Mouse (Mus musculus) stomach, embryonic 16.5 days (tissue): ENCODE results near the gene Vstm5. TPM values are rescaled to one million over a fixed set of nuclear protein-coding genes. Genes with fewer than 3 reads are reported as not detected.

ENCODE experiments used
- ATAC-seq: fragments of 200-750 bp; cut with Nextera tagmentation; 2 replicates; pipeline ENCODE4 v1.8.0; 2017; ENCODE audit warnings: moderate number of reproducible peaks, moderate TSS enrichment; ENCODE audit not compliant: insufficient read depth, low FRiP score
- H3K27ac ChIP-seq: fragments of 300-500 bp; sonication (generic); 2 replicates; pipeline ENCODE4 v1.5.1; 2014; ENCODE audit warnings: low read length
- H3K27me3 ChIP-seq: fragments of 300-500 bp; sonication (generic); 2 replicates; pipeline ENCODE4 v1.6.1; 2014; ENCODE audit warnings: low read length, control low read depth, mixed read lengths; ENCODE audit not compliant: control insufficient read depth, insufficient read depth
- H3K36me3 ChIP-seq: fragments of 300-500 bp; sonication (generic); 2 replicates; pipeline ENCODE4 v1.6.1; 2014; ENCODE audit warnings: low read length; ENCODE audit not compliant: control insufficient read depth, insufficient read depth
- H3K4me1 ChIP-seq: fragments of 300-500 bp; sonication (generic); 2 replicates; pipeline ENCODE4 v1.6.1; 2014; ENCODE audit warnings: low read length, control low read depth, mixed read lengths; ENCODE audit not compliant: control insufficient read depth, insufficient read depth
- H3K4me2 ChIP-seq: fragments of 300-500 bp; sonication (generic); 2 replicates; pipeline ENCODE4 v1.6.1; 2014; ENCODE audit warnings: low read depth, low read length, mixed read lengths
- H3K4me3 ChIP-seq: fragments of 300-500 bp; sonication (generic); replicated peaks from 2 replicates; pipeline ENCODE4 v1.5.1; 2014; ENCODE audit warnings: mild to moderate bottlenecking, low read length
- H3K9ac ChIP-seq: fragments of 300-500 bp; sonication (generic); 2 replicates; pipeline ENCODE4 v1.6.1; 2014; ENCODE audit warnings: low read length
- H3K9me3 ChIP-seq: fragments of 300-500 bp; sonication (generic); replicated peaks from 2 replicates; pipeline ENCODE4 v1.6.1; 2016; ENCODE audit warnings: low read length, control low read depth; ENCODE audit not compliant: control insufficient read depth
- WGBS: fragments of 180-500 bp; shearing (Covaris S2); extraction: QIAGEN DNeasy Blood & Tissue Kit; methylation state at CpG from one replicate; pipeline ENCODE4 v1.1.7; 2014; 5-methylcytosine and 5-hydroxymethylcytosine counted together
- polyA plus RNA-seq: library from polyadenylated mRNA; unstranded; fragments of >200 nt; fragmentation: Nextera tagmentation; extraction: Ambion mirVana; gene quantifications from 2 replicates; pipeline ENCODE4 v1.2.1, GENCODE M21; 2015

Vstm5 gene
- polyA plus RNA-seq, 1 experiment from 2014 or later: 7.4 TPM

DNA sequence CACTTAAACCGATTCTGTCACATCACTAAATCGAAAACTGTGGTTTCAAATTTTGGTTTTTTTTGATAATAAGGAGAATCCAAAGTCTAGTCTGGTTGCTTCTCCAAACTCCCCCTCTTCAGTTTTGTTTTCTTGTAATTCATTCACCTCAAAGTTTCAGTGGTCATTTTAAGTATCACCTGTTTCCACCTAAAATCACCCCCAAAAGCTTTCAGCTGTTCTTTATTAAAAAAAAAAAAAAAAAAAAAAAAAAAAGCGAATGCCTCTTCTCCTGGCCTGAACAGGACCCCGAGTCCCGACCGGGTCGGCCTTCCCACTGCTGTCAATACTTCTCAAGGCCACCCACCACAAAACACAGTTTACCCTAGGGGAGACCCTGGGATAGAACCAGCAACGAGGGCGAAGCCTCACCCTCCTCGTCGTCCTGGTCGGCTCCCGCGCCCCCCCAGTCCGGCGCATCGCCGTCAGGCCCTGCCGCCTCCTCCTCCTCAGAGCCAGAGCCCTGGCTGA is 40.3 kb downstream of the Vstm5 start:
- 9% methylated on average over 19 of the region's 19 CpGs for WGBS
- H3K27ac ChIP-seq: peak overlapping the region; percentile 93
- no peak for ATAC-seq

DNA sequence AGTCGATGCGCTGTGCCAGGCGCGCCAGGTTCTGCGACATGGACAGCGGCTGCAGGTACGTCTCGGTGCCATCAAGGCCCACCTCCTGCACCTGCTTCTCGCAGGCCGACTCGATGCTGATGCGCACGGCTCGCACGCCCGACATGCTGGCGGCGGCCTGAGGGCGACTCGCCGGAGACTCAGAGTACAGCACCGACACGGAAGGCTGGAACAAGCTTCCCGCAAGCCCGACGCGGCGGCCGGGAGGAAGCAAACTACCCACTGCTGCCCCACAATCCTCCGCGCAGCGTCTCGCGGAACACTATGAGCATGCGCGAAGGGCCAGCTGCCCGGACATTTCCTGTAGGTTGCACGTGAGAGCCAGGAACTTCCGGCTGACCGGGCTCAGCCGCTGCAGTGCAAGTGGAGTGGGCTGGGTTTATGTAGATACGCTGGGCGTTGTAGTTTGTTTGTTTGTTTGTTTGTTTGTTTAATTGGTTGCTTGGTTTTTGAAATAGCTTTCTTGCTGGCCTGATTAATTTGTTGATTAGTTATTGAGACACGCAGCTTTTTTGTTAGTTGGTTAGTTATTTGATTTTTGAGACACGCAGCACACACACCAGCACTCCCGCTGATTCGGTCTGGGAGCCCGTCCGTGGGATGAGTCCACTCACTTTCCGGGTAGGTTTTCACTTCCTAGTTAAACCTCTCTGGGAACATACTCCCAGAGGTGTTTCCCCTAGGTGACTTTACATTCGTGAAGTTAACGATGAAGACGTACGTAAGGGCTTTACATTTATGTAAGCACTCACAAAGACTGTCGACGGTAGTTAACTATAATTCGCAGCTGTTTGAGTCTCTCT is 41.0 kb downstream of the Vstm5 start, which contains the start of gene Med17:
Gene Med17, minus strand, starts transcription at position 283 of the 842 bp plus-strand sequence.
- Histone ChIP-seq H3K4me2 (peak within 1 kb of the TSS; percentile 65), H3K27me3 (no peaks in the 10 kb centered on the region), H3K4me1 (peaks cover 11% of the 10 kb centered on the region), H3K9ac (peak within 1 kb of the TSS; percentile 98), H3K27ac (peak within 1 kb of the TSS; percentile 93), H3K9me3 (no peaks in the 10 kb centered on the region), H3K4me3 (peak within 1 kb of the TSS; percentile 97), H3K36me3 (0 out of 2 replicates have a peak, but pooled peaks cover 5% of the 10 kb centered on the region)
- ATAC-seq: peak; percentile 95
- 1% methylated on average over 57 of the region's 57 CpGs for WGBS

More for the DNA sequence above, 40.3 kb downstream of the Vstm5 start:
- H3K36me3 ChIP-seq: 0 out of 2 replicates have a peak, but pooled peaks cover 7% of the 10 kb centered on the region
- H3K9me3 ChIP-seq: no peaks in the 10 kb centered on the region
- peaks cover 11% of the 10 kb centered on the region for H3K4me1 ChIP-seq
- peak overlapping the region; percentile 65 for H3K4me2 ChIP-seq
- H3K9ac ChIP-seq: peak overlapping the region; percentile 98
- H3K4me3 ChIP-seq: peak overlapping the region; percentile 97
- H3K27me3 ChIP-seq: no peaks in the 10 kb centered on the region

DNA sequence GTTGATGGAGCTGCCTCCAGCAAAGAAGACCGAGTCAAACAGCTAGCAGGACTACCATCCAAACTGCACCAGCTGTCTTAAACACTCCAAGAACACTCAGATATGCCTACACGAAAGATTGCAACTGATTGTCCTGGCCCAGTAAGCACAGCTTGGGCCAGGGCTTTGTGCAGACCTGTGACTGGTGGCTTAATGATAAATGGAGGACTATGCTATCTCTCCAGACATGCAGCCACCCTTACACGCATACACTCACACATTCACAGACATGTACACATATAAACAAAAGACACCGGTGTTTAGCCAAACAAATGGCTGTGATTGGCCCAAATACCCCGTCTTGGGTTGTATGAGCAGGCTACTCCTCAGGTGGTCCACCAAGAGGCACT is 41.6 kb downstream of the Vstm5 start:
- Histone ChIP-seq H3K9ac (peak overlapping the region; percentile 98), H3K27ac (no peak overlapping the region), H3K36me3 (0 out of 2 replicates have a peak, but pooled peaks cover 3% of the 10 kb centered on the region), H3K27me3 (no peaks in the 10 kb centered on the region), H3K4me3 (peak overlapping the region; percentile 97), H3K4me2 (peak overlapping the region; percentile 65), H3K4me1 (peaks cover 11% of the 10 kb centered on the region), H3K9me3 (no peaks in the 10 kb centered on the region)
- WGBS: 47% methylated on average over 5 of the region's 5 CpGs
- no peak for ATAC-seq

GRCm38 (mm10) chr9:15285443-15285842 is 46.6 kb downstream of the Vstm5 start:
- Histone ChIP-seq H3K4me1 (peaks cover 4% of the 10 kb centered on the region), H3K4me2 (no peak overlapping the region), H3K36me3 (0 out of 2 replicates have a peak, but pooled peaks cover 1% of the 10 kb centered on the region), H3K9ac (no peak overlapping the region), H3K27me3 (no peaks in the 10 kb centered on the region), H3K27ac (no peak overlapping the region), H3K4me3 (no peak overlapping the region), H3K9me3 (no peaks in the 10 kb centered on the region)
- no peak for ATAC-seq
- 78% methylated on average over 3 of the region's 3 CpGs for WGBS

- no peaks in the 10 kb centered on the region for H3K4me1 ChIP-seq
- H3K4me3 ChIP-seq: no peak overlapping the region
- 58% methylated on average over 6 of the region's 6 CpGs for WGBS
- no peaks in the 10 kb centered on the region for H3K9me3 ChIP-seq
- 0 out of 2 replicates have a peak, but pooled peaks cover 3% of the 10 kb centered on the region for H3K36me3 ChIP-seq
- no peak overlapping the region for H3K4me2 ChIP-seq
- no peak overlapping the region for H3K27ac ChIP-seq
- no peaks in the 10 kb centered on the region for H3K27me3 ChIP-seq
- ATAC-seq: no peak
- H3K9ac ChIP-seq: no peak overlapping the region
These were observed 49.0 kb downstream of the Vstm5 start for GRCm38 (mm10) chr9:15287846-15288245.

DNA sequence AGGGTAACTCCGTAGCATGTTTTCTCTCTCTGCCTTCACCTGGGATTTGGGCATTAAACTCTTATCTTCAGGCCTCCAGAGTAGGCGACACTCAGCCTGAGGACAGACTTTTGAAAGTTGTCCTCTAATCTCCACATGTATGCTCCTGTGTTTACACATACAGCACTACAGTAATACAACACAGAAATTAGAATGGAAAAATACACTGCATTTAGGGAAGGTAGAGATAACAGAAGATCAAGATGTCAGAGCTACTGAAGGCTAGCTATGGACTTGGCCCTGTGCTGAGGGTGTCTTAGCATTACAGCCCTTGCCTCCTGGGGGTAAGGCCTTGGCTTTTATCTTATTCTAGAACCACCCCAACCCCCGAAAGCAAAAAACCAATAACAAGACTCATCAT is 49.6 kb downstream of the Vstm5 start:
- no peak for ATAC-seq
- Histone ChIP-seq H3K36me3 (0 out of 2 replicates have a peak, but pooled peaks cover 3% of the 10 kb centered on the region), H3K27ac (no peak overlapping the region), H3K9ac (no peak overlapping the region), H3K4me1 (no peaks in the 10 kb centered on the region), H3K9me3 (no peaks in the 10 kb centered on the region), H3K4me3 (no peak overlapping the region), H3K27me3 (no peaks in the 10 kb centered on the region), H3K4me2 (no peak overlapping the region)
- WGBS: 85% methylated on average over 3 of the region's 3 CpGs

DNA sequence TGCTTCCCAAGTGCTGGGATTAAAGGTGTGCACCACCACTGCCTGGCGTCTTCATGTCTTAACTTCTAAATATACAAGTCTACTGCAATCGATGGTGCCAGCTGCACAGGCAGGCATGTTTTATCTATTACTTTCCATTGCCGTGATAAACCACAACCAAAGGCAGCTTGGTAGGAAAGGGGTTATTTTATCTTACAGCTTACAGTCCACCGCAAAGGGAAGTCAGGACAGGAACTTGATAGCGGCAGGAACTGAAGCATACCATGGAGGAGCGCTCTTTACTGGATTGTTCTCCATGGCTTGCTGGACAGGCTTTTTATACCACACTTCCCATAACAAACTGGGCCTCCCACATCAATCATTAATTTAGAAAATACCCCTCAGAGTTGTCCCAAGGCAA is 50.4 kb downstream of the Vstm5 start:
- no peaks in the 10 kb centered on the region for H3K9me3 ChIP-seq
- 83% methylated on average over 6 of the region's 6 CpGs for WGBS
- H3K27ac ChIP-seq: no peak overlapping the region
- ATAC-seq: no peak
- no peaks in the 10 kb centered on the region for H3K27me3 ChIP-seq
- no peak overlapping the region for H3K4me3 ChIP-seq
- H3K4me2 ChIP-seq: no peak overlapping the region
- 0 out of 2 replicates have a peak, but pooled peaks cover 3% of the 10 kb centered on the region for H3K36me3 ChIP-seq
- H3K4me1 ChIP-seq: no peaks in the 10 kb centered on the region
- H3K9ac ChIP-seq: no peak overlapping the region

DNA sequence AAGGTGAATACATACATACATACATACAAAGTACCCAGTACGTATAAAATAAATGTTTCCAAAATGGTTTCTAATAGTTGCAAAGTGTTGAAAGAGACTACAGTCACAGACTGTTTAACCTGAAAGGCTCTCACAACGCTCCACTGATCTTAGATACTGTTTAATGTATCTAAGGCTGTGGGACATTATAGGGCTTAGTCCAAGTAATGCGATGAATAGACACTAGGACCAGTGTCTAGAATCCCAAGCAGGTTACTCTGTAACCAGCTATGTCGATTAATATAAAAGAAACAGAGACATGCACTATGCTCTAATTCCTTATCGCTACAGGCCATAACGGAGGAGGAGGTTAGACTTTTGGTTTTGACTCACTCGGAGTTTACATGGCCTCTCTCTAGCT is 58.3 kb downstream of the Vstm5 start:
- Histone ChIP-seq H3K27me3 (no peaks in the 10 kb centered on the region), H3K9me3 (no peaks in the 10 kb centered on the region), H3K4me3 (no peak overlapping the region), H3K27ac (no peak overlapping the region), H3K9ac (no peak overlapping the region), H3K4me1 (peaks cover 8% of the 10 kb centered on the region), H3K4me2 (no peak overlapping the region), H3K36me3 (no peaks in the 10 kb centered on the region)
- no peak for ATAC-seq
- WGBS: 85% methylated on average over 7 of the region's 7 CpGs

DNA sequence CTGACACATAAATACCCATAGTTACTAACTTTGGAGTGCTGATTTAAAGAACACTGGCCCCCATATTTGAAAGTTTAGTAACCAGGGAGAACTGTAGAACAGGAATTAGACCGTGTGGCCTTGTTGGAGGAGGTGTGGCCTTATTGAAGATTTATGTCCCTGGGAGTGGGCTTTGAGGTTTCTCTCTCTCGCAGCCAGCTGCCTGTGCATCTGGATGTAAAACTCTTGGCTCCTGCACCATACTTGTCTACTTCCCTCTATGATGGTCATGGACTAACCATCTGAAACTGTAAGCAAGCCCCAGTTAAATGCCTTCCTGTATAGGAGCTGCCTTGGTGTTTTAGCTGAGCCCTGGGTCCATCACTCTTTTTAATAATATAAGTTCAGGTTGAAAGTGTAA is 59.6 kb downstream of the Vstm5 start:
- Histone ChIP-seq H3K4me3 (no peak overlapping the region), H3K4me1 (peaks cover 8% of the 10 kb centered on the region), H3K9ac (no peak overlapping the region), H3K9me3 (no peaks in the 10 kb centered on the region), H3K27ac (no peak overlapping the region), H3K4me2 (no peak overlapping the region), H3K27me3 (no peaks in the 10 kb centered on the region), H3K36me3 (no peaks in the 10 kb centered on the region)
- ATAC-seq: no peak
- 35% methylated on average over 2 of the region's 2 CpGs for WGBS
